In genomic region chr5:114796299-114797012, GRCm38 (mm10) we compare ENCODE assay signal across 7 mouse cellular contexts. TPM values are rescaled to one million over a fixed set of nuclear protein-coding genes. Genes with fewer than 3 reads are reported as not detected.
A peak's percentile ranks its signal among the peaks of the same experiment; 100 is the strongest.
DNase-seq lines count a peak whose midpoint lies in the region; ATAC-seq and TF ChIP-seq lines count a peak whose summit lies in the region.

No protein-coding gene starts in this region.

- no peak for TF ChIP-seq CTCF in lung, adult 2 months (IDR thresholded peaks at IDR 0.05; ENCODE audit: insufficient read depth, low read length)
- TF ChIP-seq CTCF in cortical plate, adult 2 months (IDR thresholded peaks at IDR 0.05; ENCODE audit: extremely low read depth, insufficient read depth, low read length) = no peak
- no peak for TF ChIP-seq CTCF in hindbrain, postnatal 0 days (IDR thresholded peaks at IDR 0.05; ENCODE audit: low read depth)

- TF ChIP-seq POLR2A in lung, adult 2 months (IDR thresholded peaks at IDR 0.05; ENCODE audit: borderline replicate concordance, extremely low read depth, low read depth, low read length) = no peak
- no peak for TF ChIP-seq POLR2A in cortical plate, adult 2 months (IDR thresholded peaks at IDR 0.05; ENCODE audit: extremely low read depth, insufficient read depth, low read length)

- peak overlapping the region; percentile 57 for H3K4me2 ChIP-seq in hindbrain, postnatal 0 days (ENCODE audit: low read depth, low read length)
- peak overlapping the region; percentile 52 for H3K4me2 ChIP-seq in midbrain, embryonic 15.5 days

- WGBS in lung, adult 2 months = 64% methylated on average over 40 of the region's 40 CpGs
- 14% methylated on average over 40 of the region's 40 CpGs for WGBS in hindbrain, postnatal 0 days
- 6% methylated on average over 40 of the region's 40 CpGs for WGBS in midbrain, embryonic 15.5 days

- H3K9ac ChIP-seq in hindbrain, postnatal 0 days (replicated peaks; ENCODE audit: low read length) = peak overlapping the region; percentile 45
- H3K9ac ChIP-seq in midbrain, embryonic 15.5 days = peak overlapping the region; percentile 45

- peaks cover 21% of the 10 kb centered on the region for H3K4me1 ChIP-seq in lung, adult 2 months (ENCODE audit: control insufficient read depth, insufficient read depth, low read length)
- peaks cover 8% of the 10 kb centered on the region for H3K4me1 ChIP-seq in cortical plate, adult 2 months (ENCODE audit: control insufficient read depth, insufficient read depth, low read length)
- peaks cover 12% of the 10 kb centered on the region for H3K4me1 ChIP-seq in hindbrain, postnatal 0 days (ENCODE audit: insufficient read depth, low read length)
- peaks cover 20% of the 10 kb centered on the region for H3K4me1 ChIP-seq in midbrain, embryonic 15.5 days

- H3K27me3 ChIP-seq in hindbrain, postnatal 0 days (ENCODE audit: insufficient read depth, low read length) = no peaks in the 10 kb centered on the region
- H3K27me3 ChIP-seq in midbrain, embryonic 15.5 days (replicated peaks) = no peaks in the 10 kb centered on the region

- H3K9me3 ChIP-seq in hindbrain, postnatal 0 days (ENCODE audit: low read length) = no peaks in the 10 kb centered on the region
- H3K9me3 ChIP-seq in midbrain, embryonic 15.5 days = no peaks in the 10 kb centered on the region

- H3K27ac ChIP-seq in cortical plate, adult 2 months (ENCODE audit: insufficient read depth, low read length) = no peak overlapping the region
- peak overlapping the region; percentile 71 for H3K27ac ChIP-seq in hindbrain, postnatal 0 days
- peak overlapping the region; percentile 59 for H3K27ac ChIP-seq in midbrain, embryonic 15.5 days

- peak; percentile 73 for ATAC-seq in hindbrain, postnatal 0 days
- ATAC-seq in midbrain, embryonic 15.5 days (replicated peaks) = peak; percentile 71

- DNase-seq in lung, adult 2 months = no peak
- DNase-seq in lung, postnatal 14 days = no peak
- DNase-seq in hindbrain, postnatal 0 days (ENCODE audit: low spot score) = peak; percentile 64
- no peak for DNase-seq in urinary bladder, postnatal 4 days (ENCODE audit: low spot score in 2 of 2)
- no peak for DNase-seq in frontal cortex, adult 2 months (ENCODE audit: extremely low spot score in 1 of 2, low spot score in 1 of 2)

- H3K4me3 ChIP-seq in lung, adult 2 months (replicated peaks; ENCODE audit: extremely low read depth, low read depth, low read length) = peak overlapping the region; percentile 47
- H3K4me3 ChIP-seq in cortical plate, adult 2 months (ENCODE audit: insufficient read depth, low read length) = peak overlapping the region; percentile 40; the same call in 1 of the 2 replicates
- H3K4me3 ChIP-seq in hindbrain, postnatal 0 days (ENCODE audit: low read length) = peak overlapping the region; percentile 29
- peak overlapping the region; percentile 28 for H3K4me3 ChIP-seq in midbrain, embryonic 15.5 days

- peaks cover 61% of the 10 kb centered on the region for H3K36me3 ChIP-seq in hindbrain, postnatal 0 days (ENCODE audit: insufficient read depth, low read length)
- H3K36me3 ChIP-seq in midbrain, embryonic 15.5 days (replicated peaks) = peaks cover 52% of the 10 kb centered on the region

RNA-seq across cellular contexts. Expression of gene Git2, which starts 21.1 kb away (rescaled TPM):
- 97.6 and 105 TPM in 2 replicates for polyA plus RNA-seq in lung, adult 2 months (2012; rRNA removed)
- polyA plus RNA-seq in cortical plate, adult 2 months (2012; rRNA removed) = 44.0 and 44.1 TPM in 2 replicates
- 41.2 and 43.5 TPM in 2 replicates for total RNA-seq in hindbrain, postnatal 0 days (2014; rRNA removed)
- polyA plus RNA-seq in hindbrain, postnatal 0 days (2015; fragmentation: Nextera tagmentation; extraction: Ambion mirVana) = 34.4 and 36.4 TPM in 2 replicates
- polyA plus RNA-seq in midbrain, embryonic 15.5 days (2015; fragmentation: Nextera tagmentation; extraction: Ambion mirVana) = 51.6 and 52.9 TPM in 2 replicates
- 48.1 and 49.1 TPM in 2 replicates for polyA plus RNA-seq in frontal cortex, adult 2 months (2012; rRNA removed)

RNA-seq across cellular contexts. Expression of gene Ankrd13a, which starts 22.0 kb away (rescaled TPM):
- polyA plus RNA-seq in lung, adult 2 months (2012; rRNA removed) = 92.1 and 104 TPM in 2 replicates
- polyA plus RNA-seq in cortical plate, adult 2 months (2012; rRNA removed) = 36.2 and 38.5 TPM in 2 replicates
- 44.7 and 55.1 TPM in 2 replicates for total RNA-seq in hindbrain, postnatal 0 days (2014; rRNA removed)
- polyA plus RNA-seq in hindbrain, postnatal 0 days (2015; fragmentation: Nextera tagmentation; extraction: Ambion mirVana) = 30.7 and 31.4 TPM in 2 replicates
- polyA plus RNA-seq in midbrain, embryonic 15.5 days (2015; fragmentation: Nextera tagmentation; extraction: Ambion mirVana) = 31.1 and 34.7 TPM in 2 replicates
- polyA plus RNA-seq in frontal cortex, adult 2 months (2012; rRNA removed) = 32.8 and 33.0 TPM in 2 replicates

RNA-seq across cellular contexts. Expression of gene 1500011B03Rik, which starts 26.8 kb away (rescaled TPM):
- 16.7 and 26.0 TPM in 2 replicates for polyA plus RNA-seq in lung, adult 2 months (2012; rRNA removed)
- 232 and 245 TPM in 2 replicates for polyA plus RNA-seq in cortical plate, adult 2 months (2012; rRNA removed)
- 250 and 316 TPM in 2 replicates for total RNA-seq in hindbrain, postnatal 0 days (2014; rRNA removed)
- polyA plus RNA-seq in hindbrain, postnatal 0 days (2015; fragmentation: Nextera tagmentation; extraction: Ambion mirVana) = 354 and 366 TPM in 2 replicates
- 270 and 271 TPM in 2 replicates for polyA plus RNA-seq in midbrain, embryonic 15.5 days (2015; fragmentation: Nextera tagmentation; extraction: Ambion mirVana)
- 223 and 253 TPM in 2 replicates for polyA plus RNA-seq in frontal cortex, adult 2 months (2012; rRNA removed)

RNA-seq across cellular contexts. Expression of gene 4930519G04Rik, which starts 57.0 kb away (rescaled TPM):
- polyA plus RNA-seq in lung, adult 2 months (2012; rRNA removed) = not detected in 2 replicates
- 0.06 TPM in 1 of 2 replicates, not detected in the other for polyA plus RNA-seq in cortical plate, adult 2 months (2012; rRNA removed)
- not detected in 2 replicates for total RNA-seq in hindbrain, postnatal 0 days (2014; rRNA removed)
- polyA plus RNA-seq in hindbrain, postnatal 0 days (2015; fragmentation: Nextera tagmentation; extraction: Ambion mirVana) = not detected in 2 replicates
- polyA plus RNA-seq in midbrain, embryonic 15.5 days (2015; fragmentation: Nextera tagmentation; extraction: Ambion mirVana) = not detected in 2 replicates
- not detected in 2 replicates for polyA plus RNA-seq in frontal cortex, adult 2 months (2012; rRNA removed)
